Mouse (Mus musculus) gastrocnemius, postnatal 25 days (tissue): ENCODE data around the gene Obp2b. TPM values are rescaled to one million over a fixed set of nuclear protein-coding genes. Genes with fewer than 3 reads are reported as not detected.

Source experiments
- DNase-seq: peaks from one replicate; pipeline ENCODE4 v3.0.0; 2022
- total RNA-seq, 2 experiments: library from RNA; stranded (reverse); gene quantifications; 1 replicate in 1 of 2; 2 replicates in 1 of 2; pipeline ENCODE4 v1.2.3; 2021

The Obp2b gene
- total RNA-seq, 2 experiments from 2014 or later = not detected

- DNase-seq = no peak
Measured at GRCm38 (mm10) chr2:25779076-25779475, 42.3 kb downstream of the Obp2b start.

GRCm38 (mm10) chr2:25780921-25781320 lies 44.1 kb downstream of the Obp2b start:
- DNase-seq = no peak

DNA sequence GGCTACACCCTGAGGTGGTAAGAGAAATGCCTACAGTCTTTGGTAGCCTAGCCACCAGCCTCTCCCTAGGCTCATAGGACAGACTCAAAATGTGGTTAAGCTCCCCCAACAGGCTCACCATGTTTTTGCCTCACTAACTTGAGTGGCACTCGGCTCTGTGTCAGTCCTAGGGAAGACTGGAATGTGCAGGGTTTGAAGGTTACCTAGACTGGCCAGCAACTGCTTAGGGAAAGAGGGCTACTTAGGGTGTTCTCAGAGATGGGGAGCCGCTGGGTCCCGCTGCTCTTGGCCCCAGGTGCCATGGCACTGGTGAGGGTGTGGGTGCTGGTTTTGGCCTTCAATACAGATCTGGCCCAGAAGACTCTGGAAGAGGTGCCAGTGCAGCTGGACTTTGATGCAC lies 45.1 kb downstream of the Obp2b start, which contains the start of gene Gm13539:
Gene Gm13539, plus strand, starts transcription at position 301 of the 400 bp plus-strand sequence.
- no peak for DNase-seq

GRCm38 (mm10) chr2:25785573-25786322 lies 48.9 kb downstream of the Obp2b start:
- DNase-seq = no peak

- no peak for DNase-seq
Measured at GRCm38 (mm10) chr2:25789092-25789491, 52.3 kb downstream of the Obp2b start.

Other genes with a start within 250 kb of the Obp2b start
- gene Lcn12, start 243.1 kb upstream of the Obp2b start, total RNA-seq = not detected
- 10 to 100 TPM; 77.2 to 77.4 TPM for gene Fbxw5, start 236.3 kb upstream of the Obp2b start, total RNA-seq
- 1 to 10 TPM in 1 of 2 experiments, under 1 TPM in 1; 0.86 to 1.3 TPM for gene C8g, start 235.3 kb upstream of the Obp2b start, total RNA-seq
- 10 to 100 TPM; 10.5 to 10.9 TPM for gene Traf2, start 190.1 kb upstream of the Obp2b start, total RNA-seq
- 100 to 1,000 TPM; 142 to 162 TPM for gene Edf1, start 179.2 kb upstream of the Obp2b start, total RNA-seq
- gene Mamdc4, start 162.2 kb upstream of the Obp2b start, total RNA-seq = 1 to 10 TPM; 1.7 to 3.2 TPM
- 10 to 100 TPM; 50.1 to 53.7 TPM for gene Phpt1, start 161.8 kb upstream of the Obp2b start, total RNA-seq
- not detected for gene Ajm1, start 155.3 kb upstream of the Obp2b start, total RNA-seq
- gene Rabl6, start 128.5 kb upstream of the Obp2b start, total RNA-seq = 10 to 100 TPM; 63.5 to 67.8 TPM
- not detected for gene Ccdc183, start 119.3 kb upstream of the Obp2b start, total RNA-seq
- 10 to 100 TPM; 15.2 to 16.4 TPM for gene Tmem141, start 115.0 kb upstream of the Obp2b start, total RNA-seq
- gene Fcna, start 109.0 kb upstream of the Obp2b start, total RNA-seq = 1 to 10 TPM; 3.9 to 8.5 TPM
- gene Lcn8, start 83.9 kb upstream of the Obp2b start, total RNA-seq = 10 to 100 TPM in 1 of 2 experiments, 1 to 10 TPM in 1; 5.7 to 20.3 TPM
- not detected for gene Lcn5, start 79.1 kb upstream of the Obp2b start, total RNA-seq
- gene Lcn6, start 60.2 kb upstream of the Obp2b start, total RNA-seq = not detected
- not detected for gene Lcn10, start 54.3 kb upstream of the Obp2b start, total RNA-seq
- not detected for gene Obp2a, start 37.0 kb upstream of the Obp2b start, total RNA-seq
- gene Bmyc, start 30.3 kb upstream of the Obp2b start, total RNA-seq = 10 to 100 TPM in 1 of 2 experiments, 1 to 10 TPM in 1; 8.4 to 11.2 TPM
- not detected for gene Lcn3, start 28.6 kb downstream of the Obp2b start, total RNA-seq
- not detected for gene Lcn11, start 40.0 kb downstream of the Obp2b start, total RNA-seq
- not detected for gene Gm13539, start 45.2 kb downstream of the Obp2b start, total RNA-seq
- gene Glt6d1, start 78.8 kb downstream of the Obp2b start, total RNA-seq = not detected
- not detected for gene Lcn9, start 86.1 kb downstream of the Obp2b start, total RNA-seq
- not detected for gene Sohlh1, start 110.2 kb downstream of the Obp2b start, total RNA-seq
- gene Kcnt1, start 126.7 kb downstream of the Obp2b start, total RNA-seq = under 1 TPM in 1 of 2 experiments, not detected in 1; 0.27 TPM
- 10 to 100 TPM; 25.7 to 42.1 TPM for gene Camsap1, start 246.3 kb downstream of the Obp2b start, total RNA-seq